Mouse (Mus musculus) liver, postnatal 0 days (tissue): ENCODE measurements around the gene Selenof. TPM values are rescaled to one million over a fixed set of nuclear protein-coding genes. Genes with fewer than 3 reads are reported as not detected.

ENCODE experiments used
- ATAC-seq: fragments of 200-750 bp; cut with Nextera tagmentation; 2 replicates; pipeline ENCODE4 v1.8.0; 2017; ENCODE audit warnings: mild to moderate bottlenecking, moderate library complexity
- DNase-seq: peaks from one replicate; pipeline ENCODE4 v3.0.0-alpha.2; 2016
- H3K27ac ChIP-seq: fragments of 300-500 bp; sonication (generic); 2 replicates; pipeline ENCODE4 v1.5.1; 2014; ENCODE audit warnings: antibody characterized with exemption, moderate library complexity, mild to moderate bottlenecking, low read depth
- H3K27me3 ChIP-seq: fragments of 300-500 bp; sonication (generic); 2 replicates; pipeline ENCODE4 v1.6.1; 2014; ENCODE audit warnings: low read length, control low read depth, mixed read lengths; ENCODE audit not compliant: insufficient read depth
- H3K36me3 ChIP-seq: fragments of 300-500 bp; sonication (generic); replicated peaks from 2 replicates; pipeline ENCODE4 v1.6.1; 2014; ENCODE audit warnings: mild to moderate bottlenecking, control low read depth, low read length, moderate library complexity, mixed read lengths; ENCODE audit not compliant: insufficient read depth
- H3K4me1 ChIP-seq: fragments of 300-500 bp; sonication (generic); 2 replicates; pipeline ENCODE4 v1.6.1; 2014; ENCODE audit warnings: antibody characterized with exemption, mild to moderate bottlenecking, control low read depth; ENCODE audit not compliant: insufficient read depth
- H3K4me2 ChIP-seq: fragments of 300-500 bp; sonication (generic); 2 replicates; pipeline ENCODE4 v1.6.1; 2014; ENCODE audit warnings: low read depth, mild to moderate bottlenecking, low read length, moderate library complexity, mixed read lengths
- H3K4me3 ChIP-seq: fragments of 300-500 bp; sonication (generic); 2 replicates; pipeline ENCODE4 v1.5.1; 2014; ENCODE audit warnings: low read depth, low read length
- H3K9ac ChIP-seq: fragments of 300-500 bp; sonication (generic); replicated peaks from 2 replicates; pipeline ENCODE4 v1.6.1; 2014; ENCODE audit warnings: mild to moderate bottlenecking, moderate library complexity
- H3K9me3 ChIP-seq: fragments of 300-500 bp; sonication (generic); 2 replicates; pipeline ENCODE4 v1.6.1; 2016; ENCODE audit warnings: mild to moderate bottlenecking, control low read depth, low read length, mixed read lengths
- CTCF ChIP-seq: sonication (generic); IDR thresholded peaks from 2 replicates; pipeline ENCODE4 v1.5.1; 2016; ENCODE audit warnings: antibody characterized with exemption, low read depth
- EP300 ChIP-seq: IDR thresholded peaks from 2 replicates; pipeline ENCODE4 v1.6.1; 2016; ENCODE audit warnings: antibody characterized with exemption, low read depth, mild to moderate bottlenecking
- WGBS: fragments of 180-500 bp; shearing (Covaris S2); extraction: QIAGEN DNeasy Blood & Tissue Kit; methylation state at CpG from one replicate; pipeline ENCODE4 v1.1.7; 2014; ENCODE audit not compliant: insufficient replicate concordance; 5-methylcytosine and 5-hydroxymethylcytosine counted together
- polyA plus RNA-seq: library from polyadenylated mRNA; unstranded; fragments of >200 nt; fragmentation: Nextera tagmentation; extraction: Ambion mirVana; gene quantifications from 2 replicates; pipeline ENCODE4 v1.2.1, GENCODE M21; 2015

Gene Selenof
- polyA plus RNA-seq = 271 and 284 TPM in 2 replicates

GRCm38 (mm10) chr3:144570047-144570815 is at the start of gene Selenof, which contains the start of gene Hs2st1:
Gene Selenof (plus strand): TSS chr3:144570304.
Gene Hs2st1 (minus strand): TSS chr3:144570181.
- Histone ChIP-seq H3K36me3 (peaks cover 3% of the 10 kb centered on the region; the same call in 1 of the 2 replicates), H3K27ac (peak within 1 kb of the TSS; percentile 91), H3K9me3 (no peaks in the 10 kb centered on the region), H3K9ac (peak within 1 kb of the TSS; percentile 95), H3K4me3 (peak within 1 kb of the TSS; percentile 95), H3K4me2 (peak within 1 kb of the TSS; percentile 99), H3K27me3 (no peaks in the 10 kb centered on the region), H3K4me1 (peaks cover 35% of the 10 kb centered on the region)
- ATAC-seq = peak; percentile 97
- peak; percentile 81 for TF ChIP-seq EP300
- no peak; the same call in 1 of the 2 replicates for TF ChIP-seq CTCF
- peak; percentile 98 for DNase-seq
- WGBS = 2% methylated on average over 60 of the region's 69 CpGs

- Histone ChIP-seq H3K9me3 (no peaks in the 10 kb centered on the region), H3K27ac (no peak overlapping the region), H3K9ac (no peak overlapping the region), H3K27me3 (no peaks in the 10 kb centered on the region), H3K4me1 (no peaks in the 10 kb centered on the region), H3K4me3 (no peak overlapping the region), H3K4me2 (no peak overlapping the region), H3K36me3 (no peaks in the 10 kb centered on the region)
- DNase-seq (no peak), ATAC-seq (no peak)
- 85% methylated on average over 7 of the region's 7 CpGs for WGBS
- TF ChIP-seq CTCF (no peak), EP300 (no peak)
These were observed 42.2 kb upstream of the Selenof start for GRCm38 (mm10) chr3:144527918-144528317.

- Histone ChIP-seq H3K9me3 (no peaks in the 10 kb centered on the region), H3K9ac (no peak overlapping the region), H3K4me2 (no peak overlapping the region), H3K36me3 (no peaks in the 10 kb centered on the region), H3K27ac (no peak overlapping the region), H3K4me1 (no peaks in the 10 kb centered on the region), H3K4me3 (no peak overlapping the region), H3K27me3 (no peaks in the 10 kb centered on the region)
- 47% methylated on average over 5 of the region's 5 CpGs for WGBS
- no peak for TF ChIP-seq EP300
- TF ChIP-seq CTCF = peak; percentile 46
- ATAC-seq (no peak), DNase-seq (no peak)
These were observed 39.1 kb upstream of the Selenof start for GRCm38 (mm10) chr3:144531023-144531422.

GRCm38 (mm10) chr3:144535056-144535455 is 35.0 kb upstream of the Selenof start:
- H3K9ac ChIP-seq = no peak overlapping the region
- TF ChIP-seq CTCF (no peak), EP300 (no peak)
- no peaks in the 10 kb centered on the region for H3K9me3 ChIP-seq
- H3K4me2 ChIP-seq = no peak overlapping the region
- WGBS = 82% methylated on average over 4 of the region's 4 CpGs
- H3K27ac ChIP-seq = no peak overlapping the region
- no peak overlapping the region for H3K4me3 ChIP-seq
- H3K4me1 ChIP-seq = no peaks in the 10 kb centered on the region
- no peaks in the 10 kb centered on the region for H3K27me3 ChIP-seq
- no peak for DNase-seq
- ATAC-seq = no peak
- H3K36me3 ChIP-seq = no peaks in the 10 kb centered on the region

- Histone ChIP-seq H3K4me3 (no peak overlapping the region), H3K4me1 (no peaks in the 10 kb centered on the region), H3K27me3 (no peaks in the 10 kb centered on the region), H3K36me3 (no peaks in the 10 kb centered on the region), H3K4me2 (no peak overlapping the region), H3K27ac (no peak overlapping the region), H3K9ac (no peak overlapping the region), H3K9me3 (no peaks in the 10 kb centered on the region)
- TF ChIP-seq EP300 (no peak), CTCF (no peak)
- DNase-seq (no peak), ATAC-seq (peak; percentile 40; the same call in 1 of the 2 replicates)
- WGBS = 79% methylated on average over 7 of the region's 7 CpGs
These were observed 32.8 kb upstream of the Selenof start for GRCm38 (mm10) chr3:144537078-144537855.

- Histone ChIP-seq H3K9me3 (no peaks in the 10 kb centered on the region), H3K9ac (no peak overlapping the region), H3K27me3 (no peaks in the 10 kb centered on the region), H3K4me2 (no peak overlapping the region), H3K4me1 (no peaks in the 10 kb centered on the region), H3K36me3 (no peaks in the 10 kb centered on the region), H3K27ac (no peak overlapping the region), H3K4me3 (no peak overlapping the region)
- TF ChIP-seq CTCF (no peak), EP300 (no peak)
- DNase-seq = no peak
- WGBS = 71% methylated on average over 3 of the region's 3 CpGs
- no peak for ATAC-seq
These were observed 31.1 kb upstream of the Selenof start for GRCm38 (mm10) chr3:144539051-144539450.
